Mouse (Mus musculus) C2C12 (cell line): ENCODE data around the gene Tial1.

Source experiments
- CEBPB ChIP-seq: IDR thresholded peaks from one replicate; pipeline ENCODE4 v1.6.1; 2011; ENCODE audit warnings: low read depth, mild to moderate bottlenecking, control low read depth, moderate library complexity
- CTCF ChIP-seq: IDR thresholded peaks from one replicate; pipeline ENCODE4 v1.5.1; 2011; ENCODE audit not compliant: control insufficient read depth, insufficient read depth, insufficient read length
- FOSL1 ChIP-seq: IDR thresholded peaks from one replicate; pipeline ENCODE4 v1.8.0; 2011; ENCODE audit warnings: mild to moderate bottlenecking, low read length; ENCODE audit not compliant: poor library complexity, insufficient read depth, severe bottlenecking
- MAX ChIP-seq: IDR thresholded peaks from one replicate; pipeline ENCODE4 v1.6.1; 2011; ENCODE audit warnings: mild to moderate bottlenecking, control low read depth
- MYOG ChIP-seq: IDR thresholded peaks from one replicate; pipeline ENCODE4 v1.6.1; 2011; ENCODE audit not compliant: control insufficient read depth, insufficient read length; ENCODE audit errors: extremely low read depth
- USF1 ChIP-seq: IDR thresholded peaks from one replicate; pipeline ENCODE4 v1.6.1; 2011; ENCODE audit warnings: low read depth, mild to moderate bottlenecking, control low read depth, moderate library complexity

DNA sequence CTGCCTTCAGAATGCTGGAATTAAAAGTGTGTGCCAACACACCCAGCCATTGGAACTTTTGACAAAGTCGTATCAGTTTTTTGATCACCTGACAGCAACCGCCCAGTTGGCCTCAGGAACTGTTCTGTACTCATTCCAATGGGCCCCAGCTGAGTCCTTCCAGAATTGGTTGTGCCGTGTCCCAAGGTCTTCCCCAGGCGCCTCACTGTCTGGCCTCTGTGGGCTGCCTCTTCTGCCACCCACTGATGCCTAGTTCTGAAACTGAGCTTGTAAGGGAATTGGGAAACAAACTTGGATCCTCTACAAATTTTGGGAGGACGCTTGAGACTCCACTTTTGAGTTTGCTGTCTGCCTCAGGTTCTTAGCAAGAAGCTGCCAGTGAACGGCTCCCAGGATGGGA, 38.3 kb upstream of the Tial1 start:
- TF ChIP-seq CTCF (no peak), MAX (no peak), USF1 (no peak), CEBPB (no peak), MYOG (no peak), FOSL1 (no peak)
